In genomic region chr10:85993836-85994235, GRCm38 (mm10) we compare ENCODE assay signal across 21 mouse cellular contexts. TPM values are rescaled to one million over a fixed set of nuclear protein-coding genes. Genes with fewer than 3 reads are reported as not detected.
DNase-seq lines count a peak whose midpoint lies in the region; TF ChIP-seq lines count a peak whose summit lies in the region.
"Had no signal": no experiment of that assay in that cellular context is flagged by ENCODE, and none has a peak within 500 bp of the region (broad histone marks: within the 10 kb centered on the region; RNA-seq: fewer than 3 reads in every experiment).

No protein-coding gene starts in this region.

- no peaks in the 10 kb centered on the region for H3K27me3 ChIP-seq in heart, embryonic 10.5 days (ENCODE audit: insufficient read depth, poor library complexity, severe bottlenecking)
- H3K27me3 ChIP-seq in heart, adult 2 months (ENCODE audit: control insufficient read depth, insufficient read depth, low read length): no peaks in the 10 kb centered on the region
- H3K27me3 ChIP-seq: Patski had no signal

- H3K9ac ChIP-seq in heart, adult 2 months (ENCODE audit: low read depth, low read length): no peak overlapping the region

- WGBS in heart, embryonic 10.5 days: 87% methylated on average over 9 of the region's 9 CpGs
- 92% methylated on average over 9 of the region's 9 CpGs for WGBS in heart, adult 2 months

- no peak for TF ChIP-seq EP300 in heart, adult 2 months (IDR thresholded peaks at IDR 0.05; ENCODE audit: insufficient read depth, low read depth, low read length)

- peak; percentile 55 for DNase-seq in heart, adult 11 months
- DNase-seq in heart, postnatal 14 days: no peak
- DNase-seq in heart, embryonic 10.5 days (ENCODE audit: low spot score): peak; percentile 51
- no peak for DNase-seq in heart, adult 2 months
- DNase-seq: adrenal gland, adult 2 months; adrenal gland, adult 8-10 months; adrenal gland, postnatal 10 days; adrenal gland, postnatal 14 days; adrenal gland, postnatal 25 days; adrenal gland, postnatal 36 days; B cell, adult 2 months; cerebellum, adult 11 months; cerebellum, adult 11-12 months; cerebellum, adult 18-20 months had no signal

- H3K4me3 ChIP-seq in heart, embryonic 10.5 days: no peak overlapping the region
- H3K4me3 ChIP-seq in heart, adult 2 months: no peak overlapping the region

- no peaks in the 10 kb centered on the region for H3K9me3 ChIP-seq in heart, embryonic 10.5 days
- H3K9me3 ChIP-seq: G1E had no signal

- no peaks in the 10 kb centered on the region for H3K36me3 ChIP-seq in heart, embryonic 10.5 days
- H3K36me3 ChIP-seq in heart, adult 2 months (ENCODE audit: control insufficient read depth, insufficient read depth, low read length): no peaks in the 10 kb centered on the region
- H3K36me3 ChIP-seq: G1E had no signal

- no peak for TF ChIP-seq POLR2A in heart, adult 2 months (IDR thresholded peaks at IDR 0.05; ENCODE audit: insufficient read depth, low read depth, low read length)

- no peaks in the 10 kb centered on the region for H3K4me1 ChIP-seq in heart, embryonic 10.5 days
- no peaks in the 10 kb centered on the region for H3K4me1 ChIP-seq in heart, adult 2 months (ENCODE audit: control insufficient read depth, insufficient read depth, low read length)

- intact Hi-C loops in heart, postnatal 14 days (cut with DNase I): no loop called here
- intact Hi-C loops in heart, adult 2 months (cut with DNase I): no loop called here

- TF ChIP-seq CTCF in heart, adult 2 months (IDR thresholded peaks at IDR 0.05): no peak

- H3K79me2 ChIP-seq in heart, adult 2 months (replicated peaks; ENCODE audit: control insufficient read depth, insufficient read depth, low read length): no peaks in the 10 kb centered on the region

- H3K27ac ChIP-seq in heart, embryonic 10.5 days: no peak overlapping the region
- H3K27ac ChIP-seq in heart, adult 2 months: no peak overlapping the region

RNA-seq across cellular contexts. Expression of gene Bpifc, which starts 17.9 kb away (rescaled TPM):
- not detected for total RNA-seq in heart, postnatal 14 days (2021)
- polyA plus RNA-seq in heart, embryonic 10.5 days (2016; fragmentation: Nextera tagmentation; extraction: Ambion mirVana): 0.13 TPM in 1 of 2 replicates, not detected in the other
- total RNA-seq in heart, adult 2 months (2021): not detected
- not detected in 2 replicates for polyA plus RNA-seq in heart, adult 2 months (2012; rRNA removed)
- total RNA-seq: CH12.LX, ES-E14, G1E, MEL had no signal
- polyA plus RNA-seq: C2C12; CD4-positive, CD25-positive, alpha-beta regulatory T cell, adult 4 months; G1E had no signal

RNA-seq across cellular contexts. Expression of gene Fbxo7, which starts 27.9 kb away (rescaled TPM):
- 10 to 100 TPM; 14.4 to 15.3 TPM for total RNA-seq in heart, postnatal 14 days (2021)
- polyA plus RNA-seq in heart, embryonic 10.5 days (2016; fragmentation: Nextera tagmentation; extraction: Ambion mirVana): 22.5 and 28.1 TPM in 2 replicates
- total RNA-seq in heart, adult 2 months (2021): 10 to 100 TPM; 13.2 to 16.2 TPM
- 16.7 and 20.2 TPM in 2 replicates for polyA plus RNA-seq in heart, adult 2 months (2012; rRNA removed)

RNA-seq across cellular contexts. Expression of gene Rtcb, which starts 36.2 kb away (rescaled TPM):
- total RNA-seq in heart, postnatal 14 days (2021): 10 to 100 TPM; 71.2 to 73.5 TPM
- polyA plus RNA-seq in heart, embryonic 10.5 days (2016; fragmentation: Nextera tagmentation; extraction: Ambion mirVana): 155 and 179 TPM in 2 replicates
- 10 to 100 TPM; 70.0 to 76.7 TPM for total RNA-seq in heart, adult 2 months (2021)
- 38.8 and 69.8 TPM in 2 replicates for polyA plus RNA-seq in heart, adult 2 months (2012; rRNA removed)

Comparison
In these comparisons a context has a peak if more than half of its experiments do, and no peak if none do; other contexts are left out.
1. DNase-seq: peak in heart, adult 11 months (single experiment) and heart, embryonic 10.5 days (single experiment); none in heart, postnatal 14 days (0 of 2) and heart, adult 2 months (0 of 2).